Mouse (Mus musculus) ES-Bruce4 (cell line): ENCODE results near the gene Cit.

ENCODE experiments used
- EP300 ChIP-seq: IDR thresholded peaks from 2 replicates; pipeline ENCODE4 v1.6.1; 2011; ENCODE audit warnings: low read depth, low read length; ENCODE audit not compliant: insufficient read depth
- POLR2A ChIP-seq: IDR thresholded peaks from one replicate; pipeline ENCODE4 v1.8.1; 2011; ENCODE audit warnings: low read length; ENCODE audit not compliant: insufficient read depth

DNA sequence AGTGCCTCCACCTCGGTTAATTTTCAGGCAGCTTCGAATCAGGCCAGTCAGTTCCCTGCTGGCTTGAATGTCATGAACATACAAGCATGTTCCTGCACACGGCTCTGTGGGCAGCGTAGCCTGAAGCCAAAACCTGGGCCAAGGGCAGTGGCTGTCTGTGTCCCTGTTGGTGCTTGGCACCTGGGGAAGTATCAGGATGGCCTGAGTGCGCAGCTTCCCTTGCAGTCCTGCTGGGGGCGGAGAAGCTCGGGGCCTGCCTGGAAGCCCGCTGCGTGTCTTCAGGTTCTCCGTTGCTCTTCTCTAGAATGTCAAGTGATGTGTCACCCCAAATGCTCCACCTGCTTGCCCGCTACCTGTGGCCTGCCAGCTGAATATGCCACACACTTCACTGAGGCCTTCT is 140.0 kb downstream of the Cit start:
- TF ChIP-seq POLR2A (no peak), EP300 (no peak)
